In genomic region chr11:81522927-81523326, GRCm38 (mm10) we compare ENCODE assay signal across 22 mouse cellular contexts.
DNase-seq lines count a peak whose midpoint lies in the region; ATAC-seq lines count a peak whose summit lies in the region.
"Had no signal": no experiment of that assay in that cellular context is flagged by ENCODE, and none has a peak within 500 bp of the region (broad histone marks: within the 10 kb centered on the region; RNA-seq: fewer than 3 reads in every experiment).

No protein-coding gene starts in this region.

- no peaks in the 10 kb centered on the region for H3K4me1 ChIP-seq in hindbrain, embryonic 11.5 days (replicated peaks; ENCODE audit: control insufficient read depth, insufficient read depth, low read length)
- peaks cover 10% of the 10 kb centered on the region for H3K4me1 ChIP-seq in hindbrain, embryonic 16.5 days (ENCODE audit: control insufficient read depth, insufficient read depth, low read depth, low read length)
- peaks cover 26% of the 10 kb centered on the region for H3K4me1 ChIP-seq in midbrain, embryonic 12.5 days
- H3K4me1 ChIP-seq in midbrain, embryonic 15.5 days: peaks cover 16% of the 10 kb centered on the region

- peak; percentile 17 for DNase-seq in hindbrain, embryonic 11.5 days (ENCODE audit: low spot score)
- DNase-seq in brain, adult 2 months (ENCODE audit: low read depth, low spot score): peak; percentile 71
- DNase-seq in layer of hippocampus, adult 9-11 months: peak; percentile 72
- no peak for DNase-seq in frontal cortex, postnatal 10 days (ENCODE audit: low spot score in 2 of 2)
- DNase-seq in cerebellum, postnatal 4 days (ENCODE audit: low spot score in 2 of 2): no peak
- DNase-seq: adrenal gland, adult 2 months; cerebellum, adult 2 months; heart, postnatal 4 days; liver; lung, adult 2 months; lung, postnatal 4 days; right cerebral cortex, postnatal 25 days; thymus, postnatal 14 days had no signal

- H3K4me3 ChIP-seq in hindbrain, embryonic 11.5 days (ENCODE audit: low read depth, low read length): no peak overlapping the region
- H3K4me3 ChIP-seq in hindbrain, embryonic 16.5 days (ENCODE audit: low read length): no peak overlapping the region
- no peak overlapping the region for H3K4me3 ChIP-seq in midbrain, embryonic 12.5 days
- H3K4me3 ChIP-seq in midbrain, embryonic 15.5 days: no peak overlapping the region
- H3K4me3 ChIP-seq: erythroblast, embryonic 14.5 days; neural tube, embryonic 12.5 days had no signal

- H3K9me3 ChIP-seq in hindbrain, embryonic 11.5 days (ENCODE audit: control insufficient read depth, low read length): no peaks in the 10 kb centered on the region
- H3K9me3 ChIP-seq in hindbrain, embryonic 16.5 days (ENCODE audit: control insufficient read depth, low read length): no peaks in the 10 kb centered on the region
- H3K9me3 ChIP-seq in midbrain, embryonic 12.5 days: no peaks in the 10 kb centered on the region
- H3K9me3 ChIP-seq in midbrain, embryonic 15.5 days: no peaks in the 10 kb centered on the region
- H3K9me3 ChIP-seq: neural tube, embryonic 12.5 days had no signal

- WGBS in hindbrain, embryonic 11.5 days: 71% methylated on average over 1 of the region's 1 CpGs
- 42% methylated on average over 1 of the region's 1 CpGs for WGBS in hindbrain, embryonic 16.5 days
- WGBS in midbrain, embryonic 12.5 days: 58% methylated on average over 1 of the region's 1 CpGs
- 66% methylated on average over 1 of the region's 1 CpGs for WGBS in midbrain, embryonic 15.5 days

- no peak overlapping the region for H3K27ac ChIP-seq in hindbrain, embryonic 11.5 days (ENCODE audit: low read depth, low read length)
- no peak overlapping the region for H3K27ac ChIP-seq in hindbrain, embryonic 16.5 days (ENCODE audit: low read depth, low read length)
- H3K27ac ChIP-seq in midbrain, embryonic 12.5 days (replicated peaks): peak overlapping the region; percentile 20; the same call in 1 of the 2 replicates
- H3K27ac ChIP-seq in midbrain, embryonic 15.5 days: no peak overlapping the region
- H3K27ac ChIP-seq: neural tube, embryonic 12.5 days; stomach, postnatal 0 days had no signal

- no peak for ATAC-seq in hindbrain, embryonic 11.5 days (ENCODE audit: low FRiP score)
- no peak for ATAC-seq in hindbrain, embryonic 16.5 days
- ATAC-seq in midbrain, embryonic 12.5 days (ENCODE audit: low FRiP score, low read depth): no peak
- no peak for ATAC-seq in midbrain, embryonic 15.5 days (replicated peaks)
- ATAC-seq: CD4-positive, CD25-positive, alpha-beta regulatory T cell, adult 4 months; intestine, embryonic 16.5 days had no signal

- H3K27me3 ChIP-seq in hindbrain, embryonic 11.5 days (ENCODE audit: control insufficient read depth, insufficient read depth, low read length): no peaks in the 10 kb centered on the region
- no peaks in the 10 kb centered on the region for H3K27me3 ChIP-seq in hindbrain, embryonic 16.5 days (replicated peaks; ENCODE audit: control insufficient read depth, insufficient read depth, low read length)
- H3K27me3 ChIP-seq in midbrain, embryonic 12.5 days: no peaks in the 10 kb centered on the region
- no peaks in the 10 kb centered on the region for H3K27me3 ChIP-seq in midbrain, embryonic 15.5 days (replicated peaks)
- H3K27me3 ChIP-seq: neural tube, embryonic 12.5 days had no signal

- no peak overlapping the region for H3K9ac ChIP-seq in hindbrain, embryonic 11.5 days (ENCODE audit: low read depth, low read length)
- H3K9ac ChIP-seq in hindbrain, embryonic 16.5 days (ENCODE audit: low read depth, low read length): no peak overlapping the region
- no peak overlapping the region for H3K9ac ChIP-seq in midbrain, embryonic 12.5 days (replicated peaks)
- no peak overlapping the region for H3K9ac ChIP-seq in midbrain, embryonic 15.5 days
- H3K9ac ChIP-seq: neural tube, embryonic 12.5 days had no signal

- H3K4me2 ChIP-seq in hindbrain, embryonic 11.5 days (replicated peaks; ENCODE audit: low read depth, low read length): no peak overlapping the region
- H3K4me2 ChIP-seq in hindbrain, embryonic 16.5 days (ENCODE audit: low read length): no peak overlapping the region
- H3K4me2 ChIP-seq in midbrain, embryonic 12.5 days (replicated peaks): no peak overlapping the region
- no peak overlapping the region for H3K4me2 ChIP-seq in midbrain, embryonic 15.5 days
- H3K4me2 ChIP-seq: neural tube, embryonic 12.5 days had no signal

- H3K36me3 ChIP-seq in hindbrain, embryonic 11.5 days (ENCODE audit: control insufficient read depth, insufficient read depth, low read length): no peaks in the 10 kb centered on the region
- no peaks in the 10 kb centered on the region for H3K36me3 ChIP-seq in hindbrain, embryonic 16.5 days (ENCODE audit: control insufficient read depth, insufficient read depth, low read length)
- no peaks in the 10 kb centered on the region for H3K36me3 ChIP-seq in midbrain, embryonic 12.5 days
- no peaks in the 10 kb centered on the region for H3K36me3 ChIP-seq in midbrain, embryonic 15.5 days (replicated peaks)
- H3K36me3 ChIP-seq: G1E; neural tube, embryonic 12.5 days had no signal

Comparison
In these comparisons a context has a peak if more than half of its experiments do, and no peak if none do; other contexts are left out.
1. DNase-seq: peak in hindbrain, embryonic 11.5 days (single experiment), brain, adult 2 months (single experiment) and layer of hippocampus, adult 9-11 months (single experiment); none in frontal cortex, postnatal 10 days (0 of 2) and cerebellum, postnatal 4 days (0 of 2).